Mouse (Mus musculus): ENCODE measurements around the gene Senp7. TPM values are rescaled to one million over a fixed set of nuclear protein-coding genes. Genes with fewer than 3 reads are reported as not detected.

Senp7 gene
- polyA plus RNA-seq, 1 experiment from 2014 or later = 29.6 TPM

- TF ChIP-seq CTCF (IDR thresholded peaks at IDR 0.05; ENCODE audit: low read depth) = no peak
- Histone ChIP-seq H3K4me3 (ENCODE audit: low read depth, low read length) (no peak overlapping the region), H3K27me3 (ENCODE audit: insufficient read depth, low read length) (no peaks in the 10 kb centered on the region), H3K4me2 (no peak overlapping the region), H3K36me3 (ENCODE audit: insufficient read depth) (no peaks in the 10 kb centered on the region), H3K9ac (no peak overlapping the region), H3K27ac (ENCODE audit: low read depth) (no peak overlapping the region), H3K4me1 (ENCODE audit: insufficient read depth) (no peaks in the 10 kb centered on the region), H3K9me3 (ENCODE audit: low read depth, low read length) (no peaks in the 10 kb centered on the region)
- DNase-seq = no peak
- 79% methylated on average over 3 of the region's 3 CpGs for WGBS
- no peak for ATAC-seq (ENCODE audit: insufficient read depth)
These were observed 91.8 kb downstream of the Senp7 start for GRCm38 (mm10) chr16:56139921-56140320.

- TF ChIP-seq CTCF (IDR thresholded peaks at IDR 0.05; ENCODE audit: low read depth) = no peak
- Histone ChIP-seq H3K27ac (ENCODE audit: low read depth) (no peak overlapping the region), H3K4me1 (ENCODE audit: insufficient read depth) (no peaks in the 10 kb centered on the region), H3K4me2 (no peak overlapping the region), H3K27me3 (ENCODE audit: insufficient read depth, low read length) (no peaks in the 10 kb centered on the region), H3K4me3 (ENCODE audit: low read depth, low read length) (no peak overlapping the region), H3K9ac (no peak overlapping the region), H3K36me3 (ENCODE audit: insufficient read depth) (no peaks in the 10 kb centered on the region), H3K9me3 (ENCODE audit: low read depth, low read length) (no peaks in the 10 kb centered on the region)
- 95% methylated on average over 17 of the region's 17 CpGs for WGBS
- ATAC-seq (ENCODE audit: insufficient read depth) (no peak), DNase-seq (no peak)
These were observed 96.9 kb downstream of the Senp7 start for GRCm38 (mm10) chr16:56144876-56145555.

GRCm38 (mm10) chr16:56147679-56148078 lies 99.5 kb downstream of the Senp7 start:
- ATAC-seq (ENCODE audit: insufficient read depth) = no peak
- 33% methylated on average over 2 of the region's 2 CpGs for WGBS
- Histone ChIP-seq H3K9me3 (ENCODE audit: low read depth, low read length) (no peaks in the 10 kb centered on the region), H3K27ac (ENCODE audit: low read depth) (no peak overlapping the region), H3K36me3 (ENCODE audit: insufficient read depth) (no peaks in the 10 kb centered on the region), H3K4me2 (no peak overlapping the region), H3K9ac (no peak overlapping the region), H3K27me3 (ENCODE audit: insufficient read depth, low read length) (no peaks in the 10 kb centered on the region), H3K4me3 (ENCODE audit: low read depth, low read length) (no peak overlapping the region), H3K4me1 (ENCODE audit: insufficient read depth) (no peaks in the 10 kb centered on the region)
- peak; percentile 16; the same call in 1 of the 2 replicates for TF ChIP-seq CTCF (IDR thresholded peaks at IDR 0.05; ENCODE audit: low read depth)
- no peak for DNase-seq

- no peaks in the 10 kb centered on the region for H3K27me3 ChIP-seq (ENCODE audit: insufficient read depth, low read length)
- no peak overlapping the region for H3K4me3 ChIP-seq (ENCODE audit: low read depth, low read length)
- H3K4me1 ChIP-seq (ENCODE audit: insufficient read depth) = no peaks in the 10 kb centered on the region
- H3K9me3 ChIP-seq (ENCODE audit: low read depth, low read length) = no peaks in the 10 kb centered on the region
- ATAC-seq (ENCODE audit: insufficient read depth) = no peak
- 0 out of 2 replicates have a peak, but pooled peaks cover 10% of the 10 kb centered on the region for H3K36me3 ChIP-seq (ENCODE audit: insufficient read depth)
- 87% methylated on average over 7 of the region's 7 CpGs for WGBS
- H3K4me2 ChIP-seq = no peak overlapping the region
- H3K27ac ChIP-seq (ENCODE audit: low read depth) = no peak overlapping the region
- no peak for TF ChIP-seq CTCF (IDR thresholded peaks at IDR 0.05; ENCODE audit: low read depth)
- no peak for DNase-seq
- no peak overlapping the region for H3K9ac ChIP-seq
These were observed 115.3 kb downstream of the Senp7 start for GRCm38 (mm10) chr16:56163466-56163865.

GRCm38 (mm10) chr16:56170247-56170646 lies 122.1 kb downstream of the Senp7 start:
- ATAC-seq (ENCODE audit: insufficient read depth) = no peak
- Histone ChIP-seq H3K9me3 (ENCODE audit: low read depth, low read length) (no peaks in the 10 kb centered on the region), H3K9ac (no peak overlapping the region)

GRCm38 (mm10) chr16:56175867-56176581 lies 127.9 kb downstream of the Senp7 start:
- no peak overlapping the region for H3K9ac ChIP-seq
- no peak overlapping the region for H3K27ac ChIP-seq (ENCODE audit: low read depth)
- no peaks in the 10 kb centered on the region for H3K27me3 ChIP-seq (ENCODE audit: insufficient read depth, low read length)
- H3K4me1 ChIP-seq (ENCODE audit: insufficient read depth) = no peaks in the 10 kb centered on the region
- ATAC-seq (ENCODE audit: insufficient read depth) = no peak
- H3K9me3 ChIP-seq (ENCODE audit: low read depth, low read length) = no peaks in the 10 kb centered on the region
- no peak overlapping the region for H3K4me3 ChIP-seq (ENCODE audit: low read depth, low read length)
- peak; percentile 40 for TF ChIP-seq CTCF (IDR thresholded peaks at IDR 0.05; ENCODE audit: low read depth)
- peaks cover 32% of the 10 kb centered on the region for H3K36me3 ChIP-seq (ENCODE audit: insufficient read depth)
- peak; percentile 38 for DNase-seq
- H3K4me2 ChIP-seq = no peak overlapping the region
- WGBS = 59% methylated on average over 8 of the region's 8 CpGs

More at GRCm38 (mm10) chr16:56170247-56170646, 122.1 kb downstream of the Senp7 start:
- Histone ChIP-seq H3K4me3 (ENCODE audit: low read depth, low read length) (no peak overlapping the region), H3K4me1 (ENCODE audit: insufficient read depth) (no peaks in the 10 kb centered on the region), H3K36me3 (ENCODE audit: insufficient read depth) (peaks cover 39% of the 10 kb centered on the region), H3K27ac (ENCODE audit: low read depth) (no peak overlapping the region), H3K4me2 (no peak overlapping the region), H3K27me3 (ENCODE audit: insufficient read depth, low read length) (no peaks in the 10 kb centered on the region)
- no peak for TF ChIP-seq CTCF (IDR thresholded peaks at IDR 0.05; ENCODE audit: low read depth)
- no peak for DNase-seq

GRCm38 (mm10) chr16:56186863-56187262 lies 138.7 kb downstream of the Senp7 start:
- ATAC-seq (ENCODE audit: insufficient read depth) = no peak
- no peak overlapping the region for H3K9ac ChIP-seq
- H3K27me3 ChIP-seq (ENCODE audit: insufficient read depth, low read length) = no peaks in the 10 kb centered on the region
- peak; percentile 9 for DNase-seq
- no peak overlapping the region for H3K4me2 ChIP-seq
- no peak overlapping the region for H3K4me3 ChIP-seq (ENCODE audit: low read depth, low read length)
- TF ChIP-seq CTCF (IDR thresholded peaks at IDR 0.05; ENCODE audit: low read depth) = no peak
- no peaks in the 10 kb centered on the region for H3K9me3 ChIP-seq (ENCODE audit: low read depth, low read length)
- WGBS = 68% methylated on average over 4 of the region's 4 CpGs
- H3K4me1 ChIP-seq (ENCODE audit: insufficient read depth) = no peaks in the 10 kb centered on the region
- H3K27ac ChIP-seq (ENCODE audit: low read depth) = no peak overlapping the region
- peaks cover 25% of the 10 kb centered on the region for H3K36me3 ChIP-seq (ENCODE audit: insufficient read depth)

All from lung, embryonic 14.5 days (tissue).